Mouse (Mus musculus): ENCODE results near the gene Cfap43. TPM values are rescaled to one million over a fixed set of nuclear protein-coding genes. Genes with fewer than 3 reads are reported as not detected.

The Cfap43 gene
- total RNA-seq (2021) = not detected
- long read RNA-seq, experiment 1 = 0 reads
- long read RNA-seq, experiment 2, partial matches to known transcripts = 0 of 1 reads
- long read RNA-seq, experiment 2, other reads (novel, unspliced or antisense) = 1 of 1 reads

- intact Hi-C loops (cut with DNase I) = no loop called here
- peak; percentile 61 to 73 for DNase-seq
Observed at GRCm38 (mm10) chr19:47919126-47919965, at the start of gene Cfap43, which contains the start of gene Itprip. Gene Cfap43, minus strand, starts transcription at chr19:47919287. Gene Itprip, minus strand, starts transcription at chr19:47919299.

- no peak for DNase-seq
- intact Hi-C loops (cut with DNase I) = no loop called here
Observed at GRCm38 (mm10) chr19:47958181-47958580, 39.1 kb upstream of the Cfap43 start.

GRCm38 (mm10) chr19:47953169-47953568 is 34.1 kb upstream of the Cfap43 start:
- intact Hi-C loops (cut with DNase I) = no loop called here
- no peak for DNase-seq

- DNase-seq = no peak
- intact Hi-C loops (cut with DNase I) = no loop called here
Observed at GRCm38 (mm10) chr19:47950946-47951345, 31.9 kb upstream of the Cfap43 start.

GRCm38 (mm10) chr19:47946821-47947465 is 27.9 kb upstream of the Cfap43 start:
- intact Hi-C loops (cut with DNase I) = no loop called here
- no peak for DNase-seq

GRCm38 (mm10) chr19:47939361-47939760 is 20.3 kb upstream of the Cfap43 start:
- no peak for DNase-seq
- intact Hi-C loops (cut with DNase I) = loop anchor here (10.0 kb wide), 1 partner anchor 275 kb away; no protein-coding TSS in a partner anchor

GRCm38 (mm10) chr19:47937443-47938406 is 18.6 kb upstream of the Cfap43 start, which contains the start of gene Cfap58:
Gene Cfap58, plus strand, starts transcription at chr19:47937675.
- intact Hi-C loops (cut with DNase I) = loop anchor here (10.0 kb wide), 1 partner anchor 273 kb away; no protein-coding TSS in a partner anchor
- DNase-seq = no peak

- no peak for DNase-seq
- intact Hi-C loops (cut with DNase I) = loop anchor here (10.0 kb wide), 1 partner anchor 272 kb away; no protein-coding TSS in a partner anchor
Observed at GRCm38 (mm10) chr19:47936938-47937337, 17.9 kb upstream of the Cfap43 start.

GRCm38 (mm10) chr19:47936490-47936889 is 17.4 kb upstream of the Cfap43 start:
- intact Hi-C loops (cut with DNase I) = loop anchor here (10.0 kb wide), 1 partner anchor 272 kb away; no protein-coding TSS in a partner anchor
- DNase-seq = no peak

GRCm38 (mm10) chr19:47935530-47935929 is 16.4 kb upstream of the Cfap43 start:
- DNase-seq = no peak
- intact Hi-C loops (cut with DNase I) = loop anchor here (10.0 kb wide), 1 partner anchor 271 kb away; no protein-coding TSS in a partner anchor

GRCm38 (mm10) chr19:47934636-47935238 is 15.7 kb upstream of the Cfap43 start:
- DNase-seq = no peak
- intact Hi-C loops (cut with DNase I) = loop anchor here (10.0 kb wide), 1 partner anchor 270 kb away; no protein-coding TSS in a partner anchor

GRCm38 (mm10) chr19:47934146-47934545 is 15.1 kb upstream of the Cfap43 start:
- intact Hi-C loops (cut with DNase I) = loop anchor here (10.0 kb wide), 1 partner anchor 269 kb away; no protein-coding TSS in a partner anchor
- DNase-seq = no peak

GRCm38 (mm10) chr19:47931982-47932638 is 13.0 kb upstream of the Cfap43 start:
- intact Hi-C loops (cut with DNase I) = loop anchor here (1.0 to 10.0 kb wide), 2 partner anchors 50 to 267 kb away; no protein-coding TSS in a partner anchor
- no peak for DNase-seq

- no peak for DNase-seq
- intact Hi-C loops (cut with DNase I) = no loop called here
Observed at GRCm38 (mm10) chr19:47929043-47929442, 10.0 kb upstream of the Cfap43 start.

GRCm38 (mm10) chr19:47927032-47927431 is 7.9 kb upstream of the Cfap43 start:
- intact Hi-C loops (cut with DNase I) = no loop called here

GRCm38 (mm10) chr19:47925819-47926218 is 6.7 kb upstream of the Cfap43 start:
- intact Hi-C loops (cut with DNase I) = no loop called here
- no peak for DNase-seq

More at GRCm38 (mm10) chr19:47927032-47927431, 7.9 kb upstream of the Cfap43 start:
- no peak for DNase-seq

GRCm38 (mm10) chr19:47919966-47920375 is 884 bp upstream of the Cfap43 start:
- intact Hi-C loops (cut with DNase I) = no loop called here
- no peak for DNase-seq

- no peak for DNase-seq
- intact Hi-C loops (cut with DNase I) = no loop called here
Observed at GRCm38 (mm10) chr19:47918455-47919101, 509 bp downstream of the Cfap43 start.
